Mouse (Mus musculus) ES-Bruce4 (cell line): ENCODE measurements around the gene Actr8.

ENCODE experiments used
- CTCF ChIP-seq: IDR thresholded peaks from one replicate; pipeline ENCODE4 v1.8.1; 2011; ENCODE audit warnings: low read depth, low read length
- EP300 ChIP-seq: IDR thresholded peaks from 2 replicates; pipeline ENCODE4 v1.6.1; 2011; ENCODE audit warnings: low read depth, low read length; ENCODE audit not compliant: insufficient read depth

- TF ChIP-seq EP300 (no peak), CTCF (no peak)
Observed at GRCm38 (mm10) chr14:30014487-30014886, 36.4 kb downstream of the Actr8 start.
